Mouse (Mus musculus) right cerebral cortex, adult 2 months (tissue): Measurements from ENCODE around the gene Cry2.
A peak's percentile ranks its signal among the peaks of the same experiment; 100 is the strongest.
"Not testable (repeated sequence)": the region's sequence is repeated elsewhere in the genome, so short reads cannot be mapped to it uniquely, and the experiment has no call there.

ENCODE experiments used
- DNase-seq, 2 experiments: peaks; one replicate each; pipeline ENCODE4 v3.0.0; 2021 to 2022; ENCODE audit warnings: low spot score in 2 of 2

Gene Cry2

GRCm38 (mm10) chr2:92422388-92423135 lies 11.3 kb downstream of the Cry2 start:
- DNase-seq, result peak in 1 of 2 experiments; percentile 22

GRCm38 (mm10) chr2:92421723-92422387 lies 12.0 kb downstream of the Cry2 start:
- DNase-seq, result no peak

GRCm38 (mm10) chr2:92411705-92412104 lies 22.1 kb downstream of the Cry2 start:
- DNase-seq, result no peak

GRCm38 (mm10) chr2:92408309-92409045 lies 25.4 kb downstream of the Cry2 start:
- no peak for DNase-seq

GRCm38 (mm10) chr2:92405687-92406086 lies 28.2 kb downstream of the Cry2 start:
- DNase-seq, result no peak

- DNase-seq, result no peak
Observed at GRCm38 (mm10) chr2:92404737-92405136, 29.1 kb downstream of the Cry2 start.

GRCm38 (mm10) chr2:92403776-92404319 lies 30.0 kb downstream of the Cry2 start:
- DNase-seq, result no peak

- no peak for DNase-seq
Observed at GRCm38 (mm10) chr2:92402591-92403326, 31.1 kb downstream of the Cry2 start.

GRCm38 (mm10) chr2:92401091-92401561 lies 32.7 kb downstream of the Cry2 start, which contains the start of gene Mapk8ip1:
TSS of gene Mapk8ip1 (minus strand) at chr2:92401263.
- no peak for DNase-seq

- DNase-seq, result no peak
Observed at GRCm38 (mm10) chr2:92400682-92401081, 33.2 kb downstream of the Cry2 start.

- DNase-seq, result not testable (repeated sequence)
Observed at GRCm38 (mm10) chr2:92399877-92400276, 34.0 kb downstream of the Cry2 start.

GRCm38 (mm10) chr2:92397436-92397835 lies 36.4 kb downstream of the Cry2 start:
- no peak for DNase-seq

- no peak for DNase-seq
Observed at GRCm38 (mm10) chr2:92395535-92395934, 38.3 kb downstream of the Cry2 start.

GRCm38 (mm10) chr2:92392318-92393264 lies 41.3 kb downstream of the Cry2 start:
- no peak for DNase-seq

GRCm38 (mm10) chr2:92391703-92392317 lies 42.0 kb downstream of the Cry2 start:
- DNase-seq, result no peak

- peak in 1 of 2 experiments; percentile 56 for DNase-seq
Observed at GRCm38 (mm10) chr2:92391116-92391515, 42.7 kb downstream of the Cry2 start.

GRCm38 (mm10) chr2:92390206-92390930 lies 43.5 kb downstream of the Cry2 start:
- no peak for DNase-seq

GRCm38 (mm10) chr2:92389645-92390044 lies 44.2 kb downstream of the Cry2 start:
- no peak for DNase-seq
